Mouse (Mus musculus): ENCODE measurements around the gene Skint10. TPM values are rescaled to one million over a fixed set of nuclear protein-coding genes. Genes with fewer than 3 reads are reported as not detected.

Gene Skint10
- polyA plus RNA-seq (2012; rRNA removed) = not detected in 2 replicates

DNA sequence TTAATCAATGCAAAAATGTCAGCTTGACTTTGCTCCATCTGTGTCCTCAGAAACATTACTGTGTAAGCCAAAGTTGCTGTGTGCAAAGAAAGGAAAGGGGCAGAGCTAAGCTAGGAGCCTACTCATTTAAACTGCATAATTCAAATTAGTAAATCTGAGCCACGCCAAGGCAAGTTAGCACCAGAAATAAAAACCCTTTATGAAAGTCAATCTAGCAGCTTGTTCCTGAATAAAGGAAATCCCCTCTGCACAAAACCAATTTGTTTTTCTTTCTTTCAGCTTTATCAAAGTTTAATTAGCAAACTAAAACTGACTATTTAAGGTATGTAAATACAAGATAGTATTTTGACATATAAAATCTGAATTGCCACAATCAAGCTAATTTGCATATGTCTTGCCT is at the start of gene Skint10:
Gene Skint10 (minus strand): TSS at position 101 of the 400 bp plus-strand sequence.
- WGBS = 73% methylated on average over 1 of the region's 1 CpGs
- Histone ChIP-seq H3K4me3 (replicated peaks; ENCODE audit: extremely low read depth, low read depth, low read length) (no peak within 1 kb of the TSS), H3K4me1 (ENCODE audit: control insufficient read depth, insufficient read depth, low read length) (no peaks in the 10 kb centered on the region)
- TF ChIP-seq CTCF (IDR thresholded peaks at IDR 0.05; ENCODE audit: insufficient read depth, low read length) = no peak
- no peak for TF ChIP-seq POLR2A (IDR thresholded peaks at IDR 0.05; ENCODE audit: borderline replicate concordance, extremely low read depth, low read depth, low read length)
- DNase-seq = no peak

DNA sequence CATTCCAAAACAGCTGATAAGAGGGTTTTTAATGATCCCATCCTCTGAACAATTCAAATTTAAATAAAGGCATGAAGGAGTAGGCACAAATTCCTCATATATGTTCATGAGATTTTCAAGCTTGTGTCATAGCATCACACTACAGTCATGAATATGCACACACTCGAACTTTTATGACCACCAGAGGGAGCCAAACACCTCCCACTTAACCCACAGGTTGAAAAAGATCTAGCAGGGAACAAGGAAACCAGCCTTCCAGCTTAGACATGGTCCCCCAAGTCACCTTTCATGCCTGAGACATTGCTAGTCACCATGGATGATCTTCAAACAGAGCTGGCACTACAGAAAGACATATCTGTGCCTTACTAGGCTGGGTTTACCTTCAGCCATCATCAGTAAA is 16.0 kb upstream of the Skint10 start:
- H3K4me1 ChIP-seq (ENCODE audit: control insufficient read depth, insufficient read depth, low read length) = no peaks in the 10 kb centered on the region
- no peak overlapping the region for H3K4me3 ChIP-seq (replicated peaks; ENCODE audit: extremely low read depth, low read depth, low read length)
- 0% methylated on average over 1 of the region's 1 CpGs for WGBS
- no peak for TF ChIP-seq CTCF (IDR thresholded peaks at IDR 0.05; ENCODE audit: insufficient read depth, low read length)
- no peak for TF ChIP-seq POLR2A (IDR thresholded peaks at IDR 0.05; ENCODE audit: borderline replicate concordance, extremely low read depth, low read depth, low read length)
- DNase-seq = no peak

Other genes with a start within 250 kb of the Skint10 start
- not detected in 2 replicates for gene Skint2, start 217.7 kb downstream of the Skint10 start, polyA plus RNA-seq (2012; rRNA removed)